Mouse (Mus musculus): ENCODE measurements around the gene Ptbp1. TPM values are rescaled to one million over a fixed set of nuclear protein-coding genes. Genes with fewer than 3 reads are reported as not detected.
A peak's percentile ranks its signal among the peaks of the same experiment; 100 is the strongest.

Gene Ptbp1
- polyA plus RNA-seq, 1 experiment = 285 TPM

DNA sequence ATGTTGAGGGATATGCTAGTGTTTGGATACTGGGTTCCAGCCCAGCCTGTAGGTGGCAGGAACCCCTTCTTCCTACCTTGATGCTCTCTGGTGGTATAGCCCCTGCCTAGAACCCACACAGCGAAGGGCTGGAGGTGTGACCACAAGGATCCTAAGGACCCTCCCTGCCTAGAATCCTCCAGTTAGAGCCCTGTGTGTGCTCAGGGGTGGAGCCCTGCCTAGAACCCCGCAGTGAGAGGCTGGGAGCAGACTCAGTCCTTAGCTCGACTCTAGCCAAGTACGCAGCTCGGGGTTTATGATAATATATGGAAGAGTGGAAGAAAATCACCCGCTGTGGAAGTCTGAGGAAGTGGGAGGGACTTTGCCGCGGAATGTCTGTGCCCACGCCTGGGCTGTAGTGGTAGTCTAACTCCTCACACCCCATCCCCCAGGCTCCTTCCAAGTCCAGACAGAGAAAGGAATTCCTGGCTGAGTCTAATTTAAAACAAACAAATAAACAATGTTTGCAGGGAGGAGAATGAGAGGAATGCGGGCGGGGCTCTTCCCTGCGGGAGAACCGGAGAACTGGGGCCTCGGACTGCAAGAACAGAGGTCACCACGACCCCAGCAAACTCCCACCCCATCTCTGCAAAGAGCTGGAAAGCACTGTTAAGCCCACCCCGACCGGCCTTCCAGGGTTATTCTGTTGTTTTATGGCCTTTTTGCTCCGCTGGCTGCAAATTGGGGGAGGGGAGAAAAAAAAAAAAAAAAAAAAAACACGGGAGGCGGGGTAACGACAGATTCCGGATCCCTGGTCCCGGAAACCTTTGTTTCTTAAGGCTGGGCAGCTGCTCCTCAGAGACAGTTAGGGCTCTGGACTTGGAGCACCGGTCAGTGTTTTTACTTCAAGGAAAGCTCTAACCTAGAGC lies 13.3 kb upstream of the Ptbp1 start:
- TF ChIP-seq CTCF (IDR thresholded peaks at IDR 0.05; ENCODE audit: extremely low read depth, insufficient read length, insufficient replicate concordance, low read depth, low read length) = no peak
- TF ChIP-seq POLR2A (IDR thresholded peaks at IDR 0.05; ENCODE audit: low read depth, low read length) = peak; percentile 38; the same call in 1 of the 2 replicates
- Histone ChIP-seq H3K4me3 (ENCODE audit: low read depth, low read length) (peak overlapping the region; percentile 60), H3K27ac (ENCODE audit: insufficient read depth, low read depth, low read length) (peak overlapping the region; percentile 61), H3K4me1 (ENCODE audit: control insufficient read depth, insufficient read depth, insufficient read length, low read length) (peaks cover 12% of the 10 kb centered on the region; the same call in 1 of the 2 replicates), H3K36me3 (ENCODE audit: control insufficient read depth, insufficient read depth, low read length) (no peaks in the 10 kb centered on the region), H3K27me3 (ENCODE audit: control insufficient read depth, insufficient read depth, low read length) (no peaks in the 10 kb centered on the region)
- WGBS = 2% methylated on average over 24 of the region's 24 CpGs

DNA sequence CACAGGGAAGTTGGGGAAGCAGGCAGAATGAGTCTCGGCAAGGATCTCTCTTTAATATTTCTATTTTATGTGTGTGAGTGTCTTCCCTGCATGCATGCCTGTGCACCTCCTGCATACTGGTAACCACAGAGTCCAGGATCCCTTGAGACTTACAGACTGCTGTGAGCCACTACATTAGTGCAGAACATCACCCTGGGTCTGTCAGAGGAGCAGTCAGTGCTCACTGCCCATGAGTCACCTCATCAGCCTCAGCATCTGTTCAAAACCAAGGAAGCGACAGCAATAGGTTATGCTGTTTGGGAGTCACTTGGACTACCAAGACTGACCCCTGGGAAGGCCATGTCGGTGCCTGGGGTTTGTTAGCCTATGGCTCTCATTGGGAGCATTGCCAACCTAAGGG lies 11.9 kb upstream of the Ptbp1 start:
- Histone ChIP-seq H3K4me3 (ENCODE audit: low read depth, low read length) (no peak overlapping the region), H3K27ac (ENCODE audit: insufficient read depth, low read depth, low read length) (no peak overlapping the region), H3K36me3 (ENCODE audit: control insufficient read depth, insufficient read depth, low read length) (no peaks in the 10 kb centered on the region), H3K4me1 (ENCODE audit: control insufficient read depth, insufficient read depth, insufficient read length, low read length) (peaks cover 12% of the 10 kb centered on the region; the same call in 1 of the 2 replicates), H3K27me3 (ENCODE audit: control insufficient read depth, insufficient read depth, low read length) (no peaks in the 10 kb centered on the region)
- TF ChIP-seq CTCF (IDR thresholded peaks at IDR 0.05; ENCODE audit: extremely low read depth, insufficient read length, insufficient replicate concordance, low read depth, low read length) (no peak), POLR2A (IDR thresholded peaks at IDR 0.05; ENCODE audit: low read depth, low read length) (no peak)
- WGBS = 79% methylated on average over 3 of the region's 3 CpGs

DNA sequence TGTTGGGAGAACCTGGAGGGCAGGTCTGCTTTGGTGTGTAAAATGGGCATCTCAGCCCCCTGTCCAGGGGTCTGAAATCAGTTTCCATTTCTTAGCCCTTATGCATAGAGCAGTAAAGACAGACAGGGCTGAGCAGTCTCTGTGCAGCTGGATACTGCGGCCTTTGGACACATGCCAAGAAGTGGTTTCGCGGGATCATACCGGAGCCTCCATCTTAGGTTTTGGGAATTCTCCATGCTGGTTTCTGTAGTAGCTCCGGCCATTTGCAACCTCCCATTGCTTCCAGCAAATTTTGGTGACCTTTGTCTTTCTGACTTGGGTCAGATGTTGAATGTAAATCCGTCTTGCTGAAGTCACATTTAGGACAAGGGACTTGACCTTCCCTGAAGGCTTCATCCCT lies 10.8 kb upstream of the Ptbp1 start:
- TF ChIP-seq POLR2A (IDR thresholded peaks at IDR 0.05; ENCODE audit: low read depth, low read length) (no peak), CTCF (IDR thresholded peaks at IDR 0.05; ENCODE audit: extremely low read depth, insufficient read length, insufficient replicate concordance, low read depth, low read length) (no peak)
- no peaks in the 10 kb centered on the region for H3K36me3 ChIP-seq (ENCODE audit: control insufficient read depth, insufficient read depth, low read length)
- no peak overlapping the region for H3K27ac ChIP-seq (ENCODE audit: insufficient read depth, low read depth, low read length)
- H3K4me3 ChIP-seq (ENCODE audit: low read depth, low read length) = no peak overlapping the region
- peaks cover 12% of the 10 kb centered on the region; the same call in 1 of the 2 replicates for H3K4me1 ChIP-seq (ENCODE audit: control insufficient read depth, insufficient read depth, insufficient read length, low read length)
- no peaks in the 10 kb centered on the region for H3K27me3 ChIP-seq (ENCODE audit: control insufficient read depth, insufficient read depth, low read length)
- WGBS = 44% methylated on average over 6 of the region's 6 CpGs

DNA sequence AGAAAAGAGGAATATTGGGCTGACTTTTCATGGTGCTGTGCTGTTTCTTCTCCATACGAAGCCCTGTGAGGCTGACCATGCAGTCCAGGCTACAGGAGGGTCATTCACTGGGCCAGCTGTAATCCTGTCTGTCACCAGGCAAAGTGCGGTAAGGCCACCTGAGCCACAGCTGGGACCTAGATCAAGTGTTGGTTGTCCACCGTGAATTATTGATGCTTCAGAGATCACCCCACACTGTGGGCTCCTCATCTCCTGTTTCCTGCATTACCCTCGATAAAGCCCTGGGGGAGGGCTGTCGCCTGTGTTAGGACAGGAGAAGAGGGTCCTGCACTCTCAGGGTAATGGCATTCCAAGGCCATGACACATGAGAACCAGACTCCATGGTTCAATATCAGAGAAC lies 7.7 kb upstream of the Ptbp1 start:
- Histone ChIP-seq H3K36me3 (ENCODE audit: control insufficient read depth, insufficient read depth, low read length) (no peaks in the 10 kb centered on the region), H3K27ac (ENCODE audit: insufficient read depth, low read depth, low read length) (no peak overlapping the region), H3K27me3 (ENCODE audit: control insufficient read depth, insufficient read depth, low read length) (no peaks in the 10 kb centered on the region), H3K4me1 (ENCODE audit: control insufficient read depth, insufficient read depth, insufficient read length, low read length) (peaks cover 17% of the 10 kb centered on the region), H3K4me3 (ENCODE audit: low read depth, low read length) (no peak overlapping the region)
- TF ChIP-seq POLR2A (IDR thresholded peaks at IDR 0.05; ENCODE audit: low read depth, low read length) (no peak), CTCF (IDR thresholded peaks at IDR 0.05; ENCODE audit: extremely low read depth, insufficient read length, insufficient replicate concordance, low read depth, low read length) (no peak)
- 82% methylated on average over 5 of the region's 5 CpGs for WGBS

DNA sequence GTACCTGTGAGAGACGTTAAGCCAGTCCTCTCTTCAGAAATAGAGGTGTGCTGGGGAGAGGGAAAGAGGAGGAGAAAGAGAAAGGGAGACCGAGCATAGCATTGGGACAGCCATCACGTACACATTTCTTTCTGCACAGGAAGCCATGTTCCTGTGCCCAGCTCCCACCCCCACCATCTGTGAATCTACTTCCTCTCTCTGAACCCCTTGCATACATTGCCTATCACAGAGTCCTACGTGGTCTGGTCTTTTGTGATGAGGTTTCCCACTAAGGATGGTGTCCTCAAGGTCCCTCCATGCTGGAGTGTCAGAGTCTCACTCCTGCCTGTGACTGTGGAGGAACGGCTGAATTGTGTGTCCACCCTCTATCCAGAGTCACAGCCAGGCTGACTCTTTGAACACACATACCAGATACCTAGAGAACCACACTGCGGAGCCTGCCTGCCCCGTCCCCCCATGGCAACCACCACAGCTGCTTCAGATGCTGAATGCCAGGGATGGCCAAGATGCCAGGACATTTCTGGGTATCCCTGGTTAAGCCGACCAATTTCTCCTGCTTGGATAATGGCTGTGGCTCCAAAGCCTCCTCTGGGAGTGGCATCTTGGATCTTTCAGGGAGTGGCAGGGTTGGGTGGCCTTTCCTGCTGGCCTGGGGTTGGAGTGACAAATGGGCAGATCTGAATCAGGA lies 4.1 kb upstream of the Ptbp1 start:
- H3K27me3 ChIP-seq (ENCODE audit: control insufficient read depth, insufficient read depth, low read length) = no peaks in the 10 kb centered on the region
- TF ChIP-seq POLR2A (IDR thresholded peaks at IDR 0.05; ENCODE audit: low read depth, low read length) = no peak
- TF ChIP-seq CTCF (IDR thresholded peaks at IDR 0.05; ENCODE audit: extremely low read depth, insufficient read length, insufficient replicate concordance, low read depth, low read length) = no peak
- H3K36me3 ChIP-seq (ENCODE audit: control insufficient read depth, insufficient read depth, low read length) = no peaks in the 10 kb centered on the region
- 70% methylated on average over 8 of the region's 8 CpGs for WGBS
- no peak overlapping the region for H3K27ac ChIP-seq (ENCODE audit: insufficient read depth, low read depth, low read length)
- peaks cover 24% of the 10 kb centered on the region for H3K4me1 ChIP-seq (ENCODE audit: control insufficient read depth, insufficient read depth, insufficient read length, low read length)
- H3K4me3 ChIP-seq (ENCODE audit: low read depth, low read length) = no peak overlapping the region

DNA sequence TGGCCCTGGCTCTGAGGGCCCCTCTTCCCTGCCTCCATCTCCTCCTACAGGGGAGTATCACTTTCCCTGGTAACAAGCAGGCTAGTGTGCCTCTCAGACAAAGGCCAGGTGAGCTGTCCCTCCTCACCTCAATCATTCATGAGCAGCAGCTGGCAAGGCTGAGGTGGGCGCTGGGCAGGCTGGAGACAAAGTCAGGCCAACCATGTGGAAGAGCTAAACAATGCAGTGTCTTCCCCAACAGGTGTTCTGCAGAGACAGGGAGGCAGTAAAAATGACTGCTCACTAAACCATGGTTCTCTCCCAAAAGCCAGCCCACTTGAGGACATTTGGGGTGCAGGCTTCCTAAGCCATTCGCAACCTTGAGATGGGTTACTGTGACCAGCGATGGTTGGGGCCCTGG lies 2.6 kb upstream of the Ptbp1 start:
- no peak for TF ChIP-seq POLR2A (IDR thresholded peaks at IDR 0.05; ENCODE audit: low read depth, low read length)
- TF ChIP-seq CTCF (IDR thresholded peaks at IDR 0.05; ENCODE audit: extremely low read depth, insufficient read length, insufficient replicate concordance, low read depth, low read length) = no peak
- 46% methylated on average over 3 of the region's 3 CpGs for WGBS

More for the DNA sequence above, 2.6 kb upstream of the Ptbp1 start:
- H3K27me3 ChIP-seq (ENCODE audit: control insufficient read depth, insufficient read depth, low read length) = no peaks in the 10 kb centered on the region
- H3K4me3 ChIP-seq (ENCODE audit: low read depth, low read length) = no peak overlapping the region
- peaks cover 28% of the 10 kb centered on the region for H3K4me1 ChIP-seq (ENCODE audit: control insufficient read depth, insufficient read depth, insufficient read length, low read length)
- H3K36me3 ChIP-seq (ENCODE audit: control insufficient read depth, insufficient read depth, low read length) = peaks cover 5% of the 10 kb centered on the region; the same call in 1 of the 2 replicates
- peak overlapping the region; percentile 99 for H3K27ac ChIP-seq (ENCODE audit: insufficient read depth, low read depth, low read length)
